Mouse (Mus musculus) liver, embryonic 13.5 days (tissue): ENCODE data around the gene Txk. TPM values are rescaled to one million over a fixed set of nuclear protein-coding genes. Genes with fewer than 3 reads are reported as not detected.

ENCODE experiments used
- ATAC-seq: fragments of 200-750 bp; cut with Nextera tagmentation; 2 replicates; pipeline ENCODE4 v1.8.0; 2017; ENCODE audit warnings: low read depth, mild to moderate bottlenecking, moderate number of reproducible peaks, moderate library complexity
- DNase-seq: peaks from one replicate; pipeline ENCODE4 v3.0.0; 2022
- H3K27ac ChIP-seq: fragments of 300-500 bp; sonication (generic); 2 replicates; pipeline ENCODE4 v1.5.1; 2015; ENCODE audit warnings: moderate library complexity, mild to moderate bottlenecking, inconsistent platforms
- H3K27me3 ChIP-seq: fragments of 300-500 bp; sonication (generic); 2 replicates; pipeline ENCODE4 v1.6.1; 2015; ENCODE audit warnings: mild to moderate bottlenecking, inconsistent platforms
- H3K36me3 ChIP-seq: fragments of 300-500 bp; sonication (generic); 2 replicates; pipeline ENCODE4 v1.6.1; 2015; ENCODE audit warnings: mild to moderate bottlenecking, inconsistent platforms
- H3K4me1 ChIP-seq: fragments of 300-500 bp; sonication (generic); replicated peaks from 2 replicates; pipeline ENCODE4 v1.6.1; 2015; ENCODE audit warnings: inconsistent platforms
- H3K4me2 ChIP-seq: fragments of 300-500 bp; sonication (generic); 2 replicates; pipeline ENCODE4 v1.6.1; 2015; ENCODE audit warnings: inconsistent platforms, mild to moderate bottlenecking, moderate library complexity
- H3K4me3 ChIP-seq: fragments of 300-500 bp; sonication (generic); replicated peaks from 2 replicates; pipeline ENCODE4 v1.5.1; 2015; ENCODE audit warnings: mild to moderate bottlenecking, inconsistent platforms
- H3K9ac ChIP-seq: fragments of 300-500 bp; sonication (generic); 2 replicates; pipeline ENCODE4 v1.6.1; 2015; ENCODE audit warnings: mild to moderate bottlenecking, inconsistent platforms
- H3K9me3 ChIP-seq: fragments of 300-500 bp; sonication (generic); replicated peaks from 2 replicates; pipeline ENCODE4 v1.6.1; 2016; ENCODE audit warnings: inconsistent platforms
- WGBS: fragments of 180-500 bp; shearing (Covaris S2); methylation state at CpG from one replicate; pipeline ENCODE4 v1.1.7; 2015; ENCODE audit not compliant: insufficient replicate concordance; 5-methylcytosine and 5-hydroxymethylcytosine counted together
- polyA plus RNA-seq: library from polyadenylated mRNA; unstranded; fragments of >200 nt; fragmentation: Nextera tagmentation; extraction: Ambion mirVana; gene quantifications from 2 replicates; pipeline ENCODE4 v1.2.1, GENCODE M21; 2015

Gene Txk
- not detected in 2 replicates for polyA plus RNA-seq

DNA sequence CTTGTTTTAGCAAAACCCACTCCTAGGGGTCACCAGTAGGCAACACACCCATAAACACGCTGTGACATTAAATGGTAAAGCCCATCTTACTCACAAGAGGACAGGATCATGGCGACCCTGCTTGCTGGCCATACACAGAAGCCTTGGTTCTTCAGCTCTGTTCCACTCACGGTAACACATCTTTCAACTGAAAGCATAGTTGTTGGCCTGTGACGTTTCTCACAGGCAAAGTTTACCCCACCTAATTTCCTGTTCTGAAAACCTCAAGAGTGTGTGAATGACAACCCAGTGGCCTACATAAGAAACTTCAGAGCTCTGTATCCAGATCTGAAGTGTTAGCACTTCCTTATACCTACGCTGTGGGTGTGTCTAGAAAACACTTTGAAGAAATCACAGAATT lies at the start of gene Txk:
Txk (minus strand) TSS at position 193 of the 400 bp plus-strand sequence.
- H3K4me2 ChIP-seq: no peak within 1 kb of the TSS
- DNase-seq (no peak), ATAC-seq (no peak)
- H3K4me1 ChIP-seq: peaks cover 9% of the 10 kb centered on the region
- H3K4me3 ChIP-seq: no peak within 1 kb of the TSS
- no peaks in the 10 kb centered on the region for H3K9me3 ChIP-seq
- no peaks in the 10 kb centered on the region for H3K27me3 ChIP-seq
- 56% methylated on average over 5 of the region's 5 CpGs for WGBS
- no peak within 1 kb of the TSS for H3K9ac ChIP-seq
- H3K27ac ChIP-seq: no peak within 1 kb of the TSS
- no peaks in the 10 kb centered on the region for H3K36me3 ChIP-seq

GRCm38 (mm10) chr5:72798563-72798962 lies 46.0 kb upstream of the Txk start:
- Histone ChIP-seq H3K27me3 (no peaks in the 10 kb centered on the region), H3K4me2 (no peak overlapping the region), H3K27ac (no peak overlapping the region), H3K4me1 (0 out of 2 replicates have a peak, but pooled peaks cover 9% of the 10 kb centered on the region), H3K4me3 (no peak overlapping the region), H3K36me3 (no peaks in the 10 kb centered on the region), H3K9ac (no peak overlapping the region), H3K9me3 (no peaks in the 10 kb centered on the region)
- DNase-seq: no peak
- no peak for ATAC-seq
- 54% methylated on average over 4 of the region's 4 CpGs for WGBS

DNA sequence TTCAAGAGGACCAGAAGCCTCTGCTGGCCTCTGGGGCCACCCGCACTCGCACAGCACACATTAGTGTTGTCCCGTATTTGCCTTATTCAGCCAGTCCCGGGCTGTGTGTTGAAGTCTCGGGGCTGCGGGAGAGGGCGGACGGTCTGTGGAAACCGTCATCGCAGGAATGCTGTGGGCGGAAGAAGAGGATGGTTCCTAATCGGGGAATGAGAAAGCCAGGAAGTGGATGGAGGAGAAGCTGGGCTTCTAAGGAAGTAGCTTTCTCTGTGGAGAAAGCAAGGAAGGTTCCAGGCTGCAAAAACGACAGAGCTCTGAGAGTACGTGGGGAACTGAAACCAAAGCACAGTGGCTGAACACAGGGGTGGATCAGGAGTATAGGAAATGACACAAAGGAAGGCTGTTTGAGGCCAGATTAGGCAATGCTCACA lies 43.6 kb upstream of the Txk start:
- Histone ChIP-seq H3K27ac (peak overlapping the region; percentile 32; the same call in 1 of the 2 replicates), H3K4me2 (peak overlapping the region; percentile 51), H3K4me3 (peak overlapping the region; percentile 21; the same call in 1 of the 2 replicates), H3K27me3 (no peaks in the 10 kb centered on the region), H3K9me3 (no peaks in the 10 kb centered on the region), H3K9ac (0 out of 2 replicates have a peak overlapping the region, but pooled peaks have one; percentile 19), H3K4me1 (0 out of 2 replicates have a peak, but pooled peaks cover 7% of the 10 kb centered on the region), H3K36me3 (no peaks in the 10 kb centered on the region)
- 18% methylated on average over 14 of the region's 14 CpGs for WGBS
- ATAC-seq (0 out of 2 replicates have a peak, but pooled peaks have one; percentile 39), DNase-seq (no peak)

DNA sequence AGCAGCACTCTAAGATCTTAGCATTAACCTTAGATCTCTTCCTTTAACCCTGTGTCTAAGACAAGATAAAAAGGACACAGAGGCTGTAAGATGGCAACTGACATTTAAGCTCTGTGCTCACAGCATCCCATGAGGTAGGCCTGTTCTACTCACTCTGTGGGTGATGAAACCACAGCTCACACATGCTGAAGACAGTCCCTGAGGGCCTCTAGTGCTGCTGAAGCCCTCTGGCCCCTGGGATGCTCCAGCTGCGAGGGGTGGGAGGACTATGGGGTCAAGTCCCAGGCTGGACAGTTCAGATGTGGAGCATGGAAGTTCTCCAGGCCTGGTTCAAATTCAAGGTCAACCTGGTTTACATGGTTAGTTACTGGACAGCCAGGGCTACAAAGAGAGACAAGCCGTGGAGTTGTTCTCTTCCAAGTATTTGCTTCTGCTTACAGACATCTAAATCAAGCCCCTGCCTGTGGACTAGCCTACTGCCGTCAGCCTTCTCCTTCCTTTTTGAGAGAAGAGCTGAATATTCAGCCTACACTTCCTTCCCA lies 40.8 kb upstream of the Txk start:
- no peaks in the 10 kb centered on the region for H3K36me3 ChIP-seq
- no peaks in the 10 kb centered on the region for H3K9me3 ChIP-seq
- H3K4me1 ChIP-seq: 0 out of 2 replicates have a peak, but pooled peaks cover 7% of the 10 kb centered on the region
- no peak overlapping the region for H3K4me2 ChIP-seq
- WGBS: 47% methylated on average over 3 of the region's 3 CpGs
- H3K27ac ChIP-seq: no peak overlapping the region
- ATAC-seq (no peak), DNase-seq (no peak)
- H3K9ac ChIP-seq: no peak overlapping the region
- no peaks in the 10 kb centered on the region for H3K27me3 ChIP-seq
- no peak overlapping the region for H3K4me3 ChIP-seq

- H3K4me1 ChIP-seq: 0 out of 2 replicates have a peak, but pooled peaks cover 7% of the 10 kb centered on the region
- WGBS: 23% methylated on average over 6 of the region's 6 CpGs
- H3K4me3 ChIP-seq: no peak overlapping the region
- H3K4me2 ChIP-seq: no peak overlapping the region
- H3K9me3 ChIP-seq: no peaks in the 10 kb centered on the region
- no peak overlapping the region for H3K27ac ChIP-seq
- no peaks in the 10 kb centered on the region for H3K36me3 ChIP-seq
- ATAC-seq (no peak), DNase-seq (no peak)
- no peaks in the 10 kb centered on the region for H3K27me3 ChIP-seq
- no peak overlapping the region for H3K9ac ChIP-seq
Observed at GRCm38 (mm10) chr5:72791789-72792188, 39.2 kb upstream of the Txk start.

DNA sequence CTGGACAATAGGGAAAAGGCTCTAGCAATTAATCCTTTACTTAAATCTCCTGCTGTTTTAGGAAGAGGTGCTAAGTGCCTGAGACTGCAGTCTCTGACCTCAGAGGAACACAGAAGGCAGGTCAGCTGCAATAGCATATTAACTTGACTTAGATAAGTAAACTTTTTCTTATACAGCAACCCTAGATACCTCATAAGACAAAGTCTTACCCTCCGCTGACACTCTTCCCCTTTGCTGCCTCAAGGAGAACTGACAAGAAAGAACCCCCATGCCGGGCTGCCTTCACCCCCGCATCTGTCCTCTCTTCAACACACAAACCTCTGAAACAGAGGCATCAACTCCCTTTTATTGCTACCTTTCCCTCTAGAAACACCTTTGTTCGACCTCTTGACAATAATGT lies 38.8 kb upstream of the Txk start:
- WGBS: 55% methylated on average over 4 of the region's 4 CpGs
- H3K27me3 ChIP-seq: no peaks in the 10 kb centered on the region
- H3K9ac ChIP-seq: no peak overlapping the region
- 0 out of 2 replicates have a peak, but pooled peaks cover 7% of the 10 kb centered on the region for H3K4me1 ChIP-seq
- no peaks in the 10 kb centered on the region for H3K36me3 ChIP-seq
- ATAC-seq (no peak), DNase-seq (no peak)
- no peak overlapping the region for H3K27ac ChIP-seq
- H3K4me2 ChIP-seq: no peak overlapping the region
- no peak overlapping the region for H3K4me3 ChIP-seq
- H3K9me3 ChIP-seq: no peaks in the 10 kb centered on the region

DNA sequence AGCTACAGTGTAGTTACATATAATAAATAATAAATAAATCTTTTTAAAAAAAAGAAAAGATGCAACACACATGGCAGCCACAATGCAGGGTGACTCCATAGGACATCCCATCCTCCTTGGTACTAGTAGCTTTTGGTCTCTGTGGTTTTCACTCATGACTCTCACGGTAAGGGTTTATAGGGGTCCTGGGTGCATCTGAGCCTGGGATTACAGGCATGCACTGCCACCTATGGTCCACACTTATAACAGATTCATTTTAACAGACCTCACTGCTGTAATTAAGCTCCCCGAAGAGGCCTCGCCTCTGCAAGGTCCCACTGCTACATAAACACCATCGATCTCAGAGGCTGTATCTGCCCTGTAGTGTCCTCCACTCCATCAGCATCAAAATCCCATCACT lies 32.9 kb upstream of the Txk start:
- Histone ChIP-seq H3K4me2 (no peak overlapping the region), H3K9me3 (no peaks in the 10 kb centered on the region), H3K4me3 (no peak overlapping the region), H3K9ac (no peak overlapping the region), H3K27me3 (no peaks in the 10 kb centered on the region), H3K4me1 (no peaks in the 10 kb centered on the region), H3K27ac (no peak overlapping the region), H3K36me3 (no peaks in the 10 kb centered on the region)
- ATAC-seq (no peak), DNase-seq (no peak)
- 61% methylated on average over 4 of the region's 4 CpGs for WGBS

GRCm38 (mm10) chr5:72784719-72785118 lies 32.1 kb upstream of the Txk start:
- H3K4me2 ChIP-seq: no peak overlapping the region
- 59% methylated on average over 3 of the region's 3 CpGs for WGBS
- no peak for DNase-seq
- no peak for ATAC-seq
- no peak overlapping the region for H3K27ac ChIP-seq
- no peaks in the 10 kb centered on the region for H3K36me3 ChIP-seq
- no peaks in the 10 kb centered on the region for H3K27me3 ChIP-seq
- no peak overlapping the region for H3K4me3 ChIP-seq
- no peak overlapping the region for H3K9ac ChIP-seq
- no peaks in the 10 kb centered on the region for H3K9me3 ChIP-seq
- H3K4me1 ChIP-seq: no peaks in the 10 kb centered on the region

DNA sequence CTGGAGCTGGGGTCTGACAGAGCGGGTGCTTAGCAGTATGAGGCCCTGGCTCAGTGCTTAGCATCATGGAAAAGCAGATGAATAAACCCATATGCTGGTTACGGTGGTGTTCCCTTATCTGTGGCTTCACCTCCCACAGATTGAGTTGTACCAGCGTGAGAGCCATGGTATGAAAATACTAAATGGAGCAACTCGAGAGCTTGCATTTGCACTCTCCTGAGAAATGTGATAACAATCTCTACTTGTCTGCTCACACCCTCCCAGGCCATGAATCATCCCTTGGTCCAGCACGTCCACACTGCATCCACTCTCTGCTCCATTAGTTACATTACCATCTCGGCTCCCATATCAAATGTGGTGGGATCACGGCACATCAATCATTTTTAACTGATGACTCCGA lies 31.4 kb upstream of the Txk start:
- DNase-seq (no peak), ATAC-seq (no peak)
- Histone ChIP-seq H3K9me3 (no peaks in the 10 kb centered on the region), H3K27ac (no peak overlapping the region), H3K4me2 (no peak overlapping the region), H3K4me3 (no peak overlapping the region), H3K36me3 (no peaks in the 10 kb centered on the region), H3K4me1 (no peaks in the 10 kb centered on the region), H3K27me3 (no peaks in the 10 kb centered on the region), H3K9ac (no peak overlapping the region)
- WGBS: 66% methylated on average over 8 of the region's 8 CpGs

DNA sequence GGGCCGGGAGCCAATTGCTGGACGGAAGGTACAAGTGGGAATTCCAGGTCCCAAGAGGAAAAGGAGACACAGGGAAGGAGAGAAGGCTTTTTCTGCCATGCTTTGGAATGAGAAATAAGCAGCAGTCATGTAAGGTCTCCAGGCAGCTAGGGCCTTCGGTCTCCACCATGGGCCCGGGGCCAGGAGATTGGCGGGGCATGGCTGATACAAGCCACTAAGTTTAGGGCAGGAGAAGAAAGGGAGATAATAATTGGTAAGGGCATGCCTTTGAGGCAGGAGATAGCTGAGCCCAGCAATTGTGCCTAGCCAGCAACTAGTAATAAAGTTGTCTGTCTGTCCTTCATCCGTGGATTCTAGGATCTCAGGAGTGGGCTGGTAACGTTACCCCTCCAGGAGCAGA lies 30.5 kb upstream of the Txk start:
- H3K27me3 ChIP-seq: no peaks in the 10 kb centered on the region
- no peak overlapping the region for H3K4me3 ChIP-seq
- DNase-seq (no peak), ATAC-seq (no peak)
- H3K9ac ChIP-seq: no peak overlapping the region
- no peaks in the 10 kb centered on the region for H3K9me3 ChIP-seq
- no peaks in the 10 kb centered on the region for H3K36me3 ChIP-seq
- H3K27ac ChIP-seq: no peak overlapping the region
- H3K4me2 ChIP-seq: no peak overlapping the region
- WGBS: 70% methylated on average over 7 of the region's 7 CpGs
- H3K4me1 ChIP-seq: no peaks in the 10 kb centered on the region

GRCm38 (mm10) chr5:72781776-72782175 lies 29.2 kb upstream of the Txk start:
- DNase-seq: no peak
- no peak overlapping the region for H3K27ac ChIP-seq
- H3K4me1 ChIP-seq: no peaks in the 10 kb centered on the region
- no peak for ATAC-seq
- no peak overlapping the region for H3K4me2 ChIP-seq
- H3K27me3 ChIP-seq: no peaks in the 10 kb centered on the region
- no peaks in the 10 kb centered on the region for H3K36me3 ChIP-seq
- 72% methylated on average over 11 of the region's 11 CpGs for WGBS
- no peak overlapping the region for H3K4me3 ChIP-seq
- no peak overlapping the region for H3K9ac ChIP-seq
- no peaks in the 10 kb centered on the region for H3K9me3 ChIP-seq

GRCm38 (mm10) chr5:72776595-72776994 lies 24.0 kb upstream of the Txk start:
- no peak for DNase-seq
- H3K36me3 ChIP-seq: no peaks in the 10 kb centered on the region
- H3K27me3 ChIP-seq: no peaks in the 10 kb centered on the region
- 80% methylated on average over 2 of the region's 2 CpGs for WGBS
- H3K27ac ChIP-seq: no peak overlapping the region
- H3K4me3 ChIP-seq: no peak overlapping the region
- no peaks in the 10 kb centered on the region for H3K9me3 ChIP-seq
- no peaks in the 10 kb centered on the region for H3K4me1 ChIP-seq
- no peak for ATAC-seq
- no peak overlapping the region for H3K9ac ChIP-seq
- H3K4me2 ChIP-seq: no peak overlapping the region
